Mouse (Mus musculus) MEL (cell line): ENCODE measurements at regions not wholly inside any gene's neighbourhood (a gene's known extent, or its start where the extent isn't known, plus 50 kb on each side); places are given as distances from the start of the nearest gene placed in this dataset.

Experiments
- DNase-seq: peaks from one replicate; pipeline ENCODE4 v3.0.0; 2011; ENCODE audit warnings: low read depth, low spot score
- H3K27ac ChIP-seq: 2 replicates; pipeline ENCODE4 v1.5.1; 2012; ENCODE audit warnings: low read depth, mild to moderate bottlenecking, control low read depth, low read length, moderate library complexity; ENCODE audit not compliant: control insufficient read depth
- H3K27me3 ChIP-seq, 2 experiments: fragments of 150-350 bp in 1 of 2; sonication (generic) in 1 of 2; 2 replicates each; pipeline ENCODE4 v1.6.1; 2012; ENCODE audit warnings: low read length in 2 of 2, mild to moderate bottlenecking in 2 of 2, improper control_type of control experiment in 1 of 2, moderate library complexity in 1 of 2; ENCODE audit not compliant: insufficient read depth in 2 of 2, control insufficient read depth in 1 of 2
- H3K36me3 ChIP-seq, 2 experiments: 2 replicates each; pipeline ENCODE4 v1.6.1; 2012 to 2014; ENCODE audit warnings: low read length in 2 of 2, improper control_type of control experiment in 1 of 2, inconsistent platforms in 1 of 2, mild to moderate bottlenecking in 1 of 2; ENCODE audit not compliant: insufficient read depth in 2 of 2, control insufficient read depth in 1 of 2
- H3K4me1 ChIP-seq, 2 experiments: fragments of 150-350 bp in 1 of 2; sonication (generic) in 1 of 2; 2 replicates each; pipeline ENCODE4 v1.6.1; 2012; ENCODE audit warnings: low read length in 2 of 2, improper control_type of control experiment in 1 of 2, mild to moderate bottlenecking in 1 of 2; ENCODE audit not compliant: insufficient read depth in 2 of 2, control insufficient read depth in 1 of 2
- H3K4me3 ChIP-seq, 2 experiments: fragments of 150-350 bp in 1 of 2; sonication (generic) in 1 of 2; 2 replicates each; pipeline ENCODE4 v1.5.1; 2012; ENCODE audit warnings: low read depth in 2 of 2, low read length in 2 of 2, mild to moderate bottlenecking in 2 of 2, moderate library complexity in 2 of 2, control low read depth in 1 of 2, improper control_type of control experiment in 1 of 2; ENCODE audit not compliant: control insufficient read depth in 1 of 2, insufficient read depth in 1 of 2
- H3K79me2 ChIP-seq: 2 replicates; pipeline ENCODE4 v1.6.1; 2012; ENCODE audit warnings: mild to moderate bottlenecking, low read length, moderate library complexity; ENCODE audit not compliant: control insufficient read depth, poor library complexity, insufficient read depth
- H3K9ac ChIP-seq: 2 replicates; pipeline ENCODE4 v1.6.1; 2012; ENCODE audit warnings: low read depth, mild to moderate bottlenecking, control low read depth, low read length, moderate library complexity; ENCODE audit not compliant: control insufficient read depth, poor library complexity, severe bottlenecking
- H3K9me3 ChIP-seq: fragments of 150-350 bp; sonication (generic); replicated peaks from 2 replicates; pipeline ENCODE4 v1.6.1; 2012; ENCODE audit warnings: mild to moderate bottlenecking, low read length, improper control_type of control experiment, moderate library complexity; ENCODE audit not compliant: insufficient read depth
- CHD2 ChIP-seq: IDR thresholded peaks from 2 replicates; pipeline ENCODE4 v1.6.1; 2011; ENCODE audit warnings: low read length, improper control_type of control experiment
- CTCF ChIP-seq, 3 experiments: IDR thresholded peaks in 2 of 3; conservative IDR thresholded peaks in 1 of 3; 2 replicates each; pipeline ENCODE4 v1.5.1; 2011 to 2012; ENCODE audit warnings: low read length in 3 of 3, low read depth in 2 of 3, mild to moderate bottlenecking in 2 of 3, improper control_type of control experiment in 1 of 3, inconsistent platforms in 1 of 3, mixed read lengths in 1 of 3, moderate library complexity in 1 of 3; ENCODE audit not compliant: control insufficient read depth in 1 of 3, insufficient read depth in 1 of 3, poor library complexity in 1 of 3, severe bottlenecking in 1 of 3
- E2F4 ChIP-seq: IDR thresholded peaks from 2 replicates; pipeline ENCODE4 v1.6.1; 2011; ENCODE audit warnings: low read depth, low read length, improper control_type of control experiment, borderline replicate concordance
- ELF1 ChIP-seq: IDR thresholded peaks from 2 replicates; pipeline ENCODE4 v1.6.1; 2014; ENCODE audit warnings: low read depth, mild to moderate bottlenecking, inconsistent platforms, low read length, improper control_type of control experiment, moderate library complexity
- EP300 ChIP-seq, 2 experiments: IDR thresholded peaks; 2 replicates each; pipeline ENCODE4 v1.6.1; 2011; ENCODE audit warnings: improper control_type of control experiment in 2 of 2, low read length in 2 of 2, low read depth in 1 of 2, mild to moderate bottlenecking in 1 of 2
- ETS1 ChIP-seq: IDR thresholded peaks from 2 replicates; pipeline ENCODE4 v1.6.1; 2012; ENCODE audit warnings: low read depth, mild to moderate bottlenecking, inconsistent platforms, low read length, improper control_type of control experiment, moderate library complexity
- GATA1 ChIP-seq: IDR thresholded peaks from 2 replicates; pipeline ENCODE4 v1.6.1; 2011; ENCODE audit warnings: low read depth, low read length, improper control_type of control experiment
- JUND ChIP-seq: IDR thresholded peaks from 2 replicates; pipeline ENCODE4 v1.6.1; 2011; ENCODE audit warnings: low read depth, mild to moderate bottlenecking, improper control_type of control experiment, low read length
- KAT2A ChIP-seq: conservative IDR thresholded peaks from 2 replicates; pipeline ENCODE4 v1.6.1; 2012; ENCODE audit warnings: low read depth, low read length, improper control_type of control experiment, inconsistent platforms
- MAFK ChIP-seq: IDR thresholded peaks from 2 replicates; pipeline ENCODE4 v1.6.1; 2011; ENCODE audit warnings: low read depth, mild to moderate bottlenecking, low read length, improper control_type of control experiment, borderline replicate concordance
- MAX ChIP-seq: IDR thresholded peaks from 2 replicates; pipeline ENCODE4 v1.6.1; 2011; ENCODE audit warnings: low read length, improper control_type of control experiment
- MAZ ChIP-seq: IDR thresholded peaks from 2 replicates; pipeline ENCODE4 v1.6.1; 2012; ENCODE audit warnings: low read depth, mild to moderate bottlenecking, inconsistent platforms, low read length, improper control_type of control experiment
- MEF2A ChIP-seq: IDR thresholded peaks from 2 replicates; pipeline ENCODE4 v1.6.1; 2014; ENCODE audit warnings: low read depth, mild to moderate bottlenecking, inconsistent platforms, low read length, improper control_type of control experiment; ENCODE audit not compliant: poor library complexity, insufficient replicate concordance, severe bottlenecking; ENCODE audit errors: extremely low read depth
- MYB ChIP-seq: IDR thresholded peaks from 2 replicates; pipeline ENCODE4 v1.6.1; 2011; ENCODE audit warnings: mild to moderate bottlenecking, low read depth, low read length, improper control_type of control experiment
- NRF1 ChIP-seq: IDR thresholded peaks from 2 replicates; pipeline ENCODE4 v1.6.1; 2014; ENCODE audit warnings: low read depth, mild to moderate bottlenecking, inconsistent platforms, low read length, improper control_type of control experiment, moderate library complexity; ENCODE audit not compliant: poor library complexity, insufficient read depth, severe bottlenecking
- POLR2AphosphoS2 ChIP-seq: IDR thresholded peaks from 2 replicates; pipeline ENCODE4 v1.6.1; 2011; ENCODE audit warnings: low read length, improper control_type of control experiment
- RAD21 ChIP-seq: IDR thresholded peaks from 2 replicates; pipeline ENCODE4 v1.6.1; 2011; ENCODE audit warnings: mild to moderate bottlenecking, low read depth, low read length, improper control_type of control experiment
- RCOR1 ChIP-seq: IDR thresholded peaks from 2 replicates; pipeline ENCODE4 v1.6.1; 2012; ENCODE audit warnings: low read depth, mild to moderate bottlenecking, inconsistent platforms, low read length, improper control_type of control experiment
- SMC3 ChIP-seq: IDR thresholded peaks from 2 replicates; pipeline ENCODE4 v1.6.1; 2011; ENCODE audit warnings: low read depth, low read length, improper control_type of control experiment
- TBP ChIP-seq: IDR thresholded peaks from 2 replicates; pipeline ENCODE4 v1.8.0; 2011; ENCODE audit warnings: low read depth, low read length, improper control_type of control experiment
- UBTF ChIP-seq: IDR thresholded peaks from 2 replicates; pipeline ENCODE4 v1.6.1; 2012; ENCODE audit warnings: low read depth, mild to moderate bottlenecking, inconsistent platforms, low read length, improper control_type of control experiment, moderate library complexity, borderline replicate concordance; ENCODE audit not compliant: insufficient read depth
- USF2 ChIP-seq, 2 experiments: IDR thresholded peaks; 2 replicates each; pipeline ENCODE4 v1.6.1; 2011 to 2012; ENCODE audit warnings: improper control_type of control experiment in 2 of 2, low read length in 2 of 2, borderline replicate concordance in 1 of 2, inconsistent platforms in 1 of 2, low read depth in 1 of 2, mild to moderate bottlenecking in 1 of 2; ENCODE audit not compliant: insufficient read depth in 1 of 2
- ZKSCAN1 ChIP-seq: IDR thresholded peaks from 2 replicates; pipeline ENCODE4 v1.6.1; 2012; ENCODE audit warnings: low read depth, mild to moderate bottlenecking, inconsistent platforms, low read length, improper control_type of control experiment, moderate library complexity
- ZNF384 ChIP-seq: IDR thresholded peaks from 2 replicates; pipeline ENCODE4 v1.6.1; 2012; ENCODE audit warnings: low read depth, mild to moderate bottlenecking, inconsistent platforms, low read length, improper control_type of control experiment

DNA sequence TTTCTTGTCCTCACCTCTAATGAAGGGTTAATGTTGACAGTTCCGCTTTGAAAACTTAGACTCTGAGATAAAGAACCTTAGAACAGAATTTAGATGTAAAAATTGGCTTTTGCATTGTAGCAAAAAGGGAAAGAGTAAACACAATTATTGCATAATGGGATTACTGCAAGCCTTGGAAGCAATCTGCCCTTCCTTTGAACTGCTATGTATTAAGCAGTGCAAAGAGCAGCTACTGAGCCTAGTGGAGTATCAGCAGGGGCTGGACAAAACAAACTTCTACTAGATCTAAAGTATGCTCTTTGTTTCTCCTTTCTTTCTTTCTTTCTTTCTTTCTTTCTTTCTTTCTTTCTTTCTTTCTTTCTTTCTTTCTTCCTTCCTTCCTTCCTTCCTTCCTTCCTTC, 434.9 kb downstream of the Serpinb8 start:
- no peak overlapping the region for H3K9ac ChIP-seq
- H3K4me3 ChIP-seq = no peak overlapping the region
- H3K79me2 ChIP-seq = no peaks in the 10 kb centered on the region
- no peaks in the 10 kb centered on the region for H3K9me3 ChIP-seq
- TF ChIP-seq ZKSCAN1 (no peak), TBP (no peak), ETS1 (no peak), ELF1 (no peak), MYB (no peak), ZNF384 (no peak), POLR2AphosphoS2 (no peak), MAZ (no peak), NRF1 (no peak), CTCF (IDR thresholded peaks at IDR 0.05 in 2 of 3, conservative IDR thresholded peaks at IDR 0.05 in 1 of 3; ENCODE audit: control insufficient read depth in 1 of 3, insufficient read depth in 1 of 3, low read depth in 2 of 3, low read length in 3 of 3, poor library complexity in 1 of 3, severe bottlenecking in 1 of 3) (no peak), KAT2A (no peak), UBTF (no peak), JUND (no peak), MEF2A (no peak)
- no peak overlapping the region for H3K27ac ChIP-seq
- no peak for DNase-seq
- no peaks in the 10 kb centered on the region for H3K4me1 ChIP-seq
- H3K36me3 ChIP-seq = no peaks in the 10 kb centered on the region
- no peaks in the 10 kb centered on the region; a peak in 1 of 4 replicates for H3K27me3 ChIP-seq

DNA sequence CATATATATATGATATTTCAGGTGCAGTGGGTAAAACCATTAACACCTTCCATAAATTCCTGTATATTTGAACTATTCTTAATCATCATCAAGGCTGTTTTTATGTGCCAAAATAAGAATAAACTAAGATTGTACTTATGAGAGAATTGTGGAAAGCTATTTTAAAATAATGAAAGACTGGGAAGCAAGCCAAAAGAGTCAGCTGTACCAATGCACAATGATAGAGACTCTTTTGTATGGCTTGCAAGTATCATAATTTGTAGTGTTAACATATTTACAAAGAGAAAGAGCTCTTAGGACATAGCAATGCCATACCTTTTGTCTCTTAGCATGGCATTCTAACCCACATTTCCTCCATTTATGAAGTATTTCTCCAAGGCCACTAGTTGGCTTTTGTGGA, 436.7 kb downstream of the Serpinb8 start:
- Histone ChIP-seq H3K27ac (no peak overlapping the region), H3K36me3 (no peaks in the 10 kb centered on the region), H3K4me3 (no peak overlapping the region), H3K79me2 (no peaks in the 10 kb centered on the region), H3K9me3 (no peaks in the 10 kb centered on the region), H3K4me1 (no peaks in the 10 kb centered on the region), H3K9ac (no peak overlapping the region), H3K27me3 (no peaks in the 10 kb centered on the region; a peak in 1 of 4 replicates)
- TF ChIP-seq POLR2AphosphoS2 = no peak
- no peak for TF ChIP-seq USF2 (IDR thresholded peaks at IDR 0.05; ENCODE audit: borderline replicate concordance in 1 of 2, insufficient read depth in 1 of 2, low read depth in 1 of 2, low read length in 2 of 2)
- TF ChIP-seq SMC3 = no peak
- no peak for TF ChIP-seq RCOR1
- TF ChIP-seq E2F4 = no peak
- TF ChIP-seq MAFK = no peak
- TF ChIP-seq GATA1 = no peak
- TF ChIP-seq CHD2 = no peak
- TF ChIP-seq RAD21 = no peak
- TF ChIP-seq MAZ = no peak
- TF ChIP-seq JUND = no peak
- TF ChIP-seq EP300 (IDR thresholded peaks at IDR 0.05; ENCODE audit: low read depth in 1 of 2, low read length in 2 of 2) = no peak
- no peak for TF ChIP-seq ZNF384
- no peak for TF ChIP-seq KAT2A
- TF ChIP-seq TBP = no peak
- no peak for TF ChIP-seq MAX
- no peak for DNase-seq
